Mouse (Mus musculus): ENCODE data around the gene Dlg1. TPM values are rescaled to one million over a fixed set of nuclear protein-coding genes. Genes with fewer than 3 reads are reported as not detected.

Dlg1 gene
- polyA plus RNA-seq, 1 experiment, result not detected

- no peak overlapping the region for H3K27ac ChIP-seq (ENCODE audit: insufficient read depth, low read depth, low read length)
- H3K4me3 ChIP-seq (ENCODE audit: insufficient read depth, low read depth, low read length), result no peak overlapping the region
- H3K4me1 ChIP-seq (ENCODE audit: control insufficient read depth, insufficient read depth, low read length), result peaks cover 3% of the 10 kb centered on the region
- TF ChIP-seq POLR2A (IDR thresholded peaks at IDR 0.05; ENCODE audit: insufficient read depth, low read depth, low read length) (no peak), CTCF (IDR thresholded peaks at IDR 0.05; ENCODE audit: insufficient read depth, low read depth, low read length) (no peak)
- WGBS, result 55% methylated on average over 2 of the region's 2 CpGs
Measured at GRCm38 (mm10) chr16:31834662-31835318, 171.5 kb downstream of the Dlg1 start.

GRCm38 (mm10) chr16:31837362-31837761, 174.1 kb downstream of the Dlg1 start:
- Histone ChIP-seq H3K4me3 (ENCODE audit: insufficient read depth, low read depth, low read length) (no peak overlapping the region), H3K4me1 (ENCODE audit: control insufficient read depth, insufficient read depth, low read length) (peaks cover 5% of the 10 kb centered on the region), H3K27ac (ENCODE audit: insufficient read depth, low read depth, low read length) (no peak overlapping the region)
- TF ChIP-seq POLR2A (IDR thresholded peaks at IDR 0.05; ENCODE audit: insufficient read depth, low read depth, low read length) (no peak), CTCF (IDR thresholded peaks at IDR 0.05; ENCODE audit: insufficient read depth, low read depth, low read length) (no peak)
- 89% methylated on average over 3 of the region's 3 CpGs for WGBS

GRCm38 (mm10) chr16:31844246-31844645, 181.0 kb downstream of the Dlg1 start:
- H3K4me3 ChIP-seq (ENCODE audit: insufficient read depth, low read depth, low read length), result no peak overlapping the region
- peaks cover 2% of the 10 kb centered on the region for H3K4me1 ChIP-seq (ENCODE audit: control insufficient read depth, insufficient read depth, low read length)
- no peak overlapping the region for H3K27ac ChIP-seq (ENCODE audit: insufficient read depth, low read depth, low read length)
- WGBS, result 81% methylated on average over 3 of the region's 3 CpGs
- TF ChIP-seq POLR2A (IDR thresholded peaks at IDR 0.05; ENCODE audit: insufficient read depth, low read depth, low read length) (no peak), CTCF (IDR thresholded peaks at IDR 0.05; ENCODE audit: insufficient read depth, low read depth, low read length) (no peak)

- no peak for TF ChIP-seq CTCF (IDR thresholded peaks at IDR 0.05; ENCODE audit: insufficient read depth, low read depth, low read length)
- no peak for TF ChIP-seq POLR2A (IDR thresholded peaks at IDR 0.05; ENCODE audit: insufficient read depth, low read depth, low read length)
- no peak overlapping the region for H3K27ac ChIP-seq (ENCODE audit: insufficient read depth, low read depth, low read length)
- H3K4me1 ChIP-seq (ENCODE audit: control insufficient read depth, insufficient read depth, low read length), result no peaks in the 10 kb centered on the region
- 73% methylated on average over 10 of the region's 10 CpGs for WGBS
- no peak overlapping the region for H3K4me3 ChIP-seq (ENCODE audit: insufficient read depth, low read depth, low read length)
Measured at GRCm38 (mm10) chr16:31846763-31847162, 183.5 kb downstream of the Dlg1 start.

- TF ChIP-seq CTCF (IDR thresholded peaks at IDR 0.05; ENCODE audit: insufficient read depth, low read depth, low read length) (no peak), POLR2A (IDR thresholded peaks at IDR 0.05; ENCODE audit: insufficient read depth, low read depth, low read length) (no peak)
- H3K4me1 ChIP-seq (ENCODE audit: control insufficient read depth, insufficient read depth, low read length), result no peaks in the 10 kb centered on the region
- H3K27ac ChIP-seq (ENCODE audit: insufficient read depth, low read depth, low read length), result no peak overlapping the region
- WGBS, result 86% methylated on average over 5 of the region's 5 CpGs
- no peak overlapping the region for H3K4me3 ChIP-seq (ENCODE audit: insufficient read depth, low read depth, low read length)
Measured at GRCm38 (mm10) chr16:31863920-31864319, 200.7 kb downstream of the Dlg1 start.

- Histone ChIP-seq H3K4me1 (ENCODE audit: control insufficient read depth, insufficient read depth, low read length) (no peaks in the 10 kb centered on the region), H3K4me3 (ENCODE audit: insufficient read depth, low read depth, low read length) (no peak overlapping the region), H3K27ac (ENCODE audit: insufficient read depth, low read depth, low read length) (no peak overlapping the region)
- TF ChIP-seq POLR2A (IDR thresholded peaks at IDR 0.05; ENCODE audit: insufficient read depth, low read depth, low read length) (no peak), CTCF (IDR thresholded peaks at IDR 0.05; ENCODE audit: insufficient read depth, low read depth, low read length) (no peak)
- 39% methylated on average over 3 of the region's 3 CpGs for WGBS
Measured at GRCm38 (mm10) chr16:31865242-31865641, 202.0 kb downstream of the Dlg1 start.

- WGBS, result 85% methylated on average over 3 of the region's 3 CpGs
- Histone ChIP-seq H3K27ac (ENCODE audit: insufficient read depth, low read depth, low read length) (no peak overlapping the region), H3K4me3 (ENCODE audit: insufficient read depth, low read depth, low read length) (no peak overlapping the region), H3K4me1 (ENCODE audit: control insufficient read depth, insufficient read depth, low read length) (no peaks in the 10 kb centered on the region)
- TF ChIP-seq CTCF (IDR thresholded peaks at IDR 0.05; ENCODE audit: insufficient read depth, low read depth, low read length), result no peak
- no peak for TF ChIP-seq POLR2A (IDR thresholded peaks at IDR 0.05; ENCODE audit: insufficient read depth, low read depth, low read length)
Measured at GRCm38 (mm10) chr16:31866911-31867310, 203.7 kb downstream of the Dlg1 start.

GRCm38 (mm10) chr16:31867736-31868135, 204.5 kb downstream of the Dlg1 start:
- TF ChIP-seq POLR2A (IDR thresholded peaks at IDR 0.05; ENCODE audit: insufficient read depth, low read depth, low read length) (no peak), CTCF (IDR thresholded peaks at IDR 0.05; ENCODE audit: insufficient read depth, low read depth, low read length) (no peak)
- H3K27ac ChIP-seq (ENCODE audit: insufficient read depth, low read depth, low read length), result no peak overlapping the region
- H3K4me3 ChIP-seq (ENCODE audit: insufficient read depth, low read depth, low read length), result no peak overlapping the region
- no peaks in the 10 kb centered on the region for H3K4me1 ChIP-seq (ENCODE audit: control insufficient read depth, insufficient read depth, low read length)
- WGBS, result 74% methylated on average over 4 of the region's 4 CpGs

- 0 out of 2 replicates have a peak, but pooled peaks cover 1% of the 10 kb centered on the region for H3K4me1 ChIP-seq (ENCODE audit: control insufficient read depth, insufficient read depth, low read length)
- WGBS, result 90% methylated on average over 8 of the region's 8 CpGs
- no peak overlapping the region for H3K4me3 ChIP-seq (ENCODE audit: insufficient read depth, low read depth, low read length)
- no peak overlapping the region for H3K27ac ChIP-seq (ENCODE audit: insufficient read depth, low read depth, low read length)
- TF ChIP-seq POLR2A (IDR thresholded peaks at IDR 0.05; ENCODE audit: insufficient read depth, low read depth, low read length) (no peak), CTCF (IDR thresholded peaks at IDR 0.05; ENCODE audit: insufficient read depth, low read depth, low read length) (no peak)
Measured at GRCm38 (mm10) chr16:31873721-31874120, 210.5 kb downstream of the Dlg1 start.

Data from olfactory bulb, adult 2 months (tissue).